Mouse (Mus musculus) lung, adult 2 months (tissue): ENCODE results near the gene Kcnb1.

Experiments
- CTCF ChIP-seq: fragments of 200-500 bp; IDR thresholded peaks from 2 replicates; pipeline ENCODE4 v1.5.1; 2011; ENCODE audit warnings: mild to moderate bottlenecking, low read length, control low read depth; ENCODE audit not compliant: insufficient read depth
- POLR2A ChIP-seq: fragments of 200-500 bp; IDR thresholded peaks from 2 replicates; pipeline ENCODE4 v1.6.1; 2011; ENCODE audit warnings: low read depth, mild to moderate bottlenecking, control low read depth, low read length, borderline replicate concordance; ENCODE audit errors: extremely low read depth

GRCm38 (mm10) chr2:167079535-167080257, 110.3 kb downstream of the Kcnb1 start:
- TF ChIP-seq POLR2A (no peak), CTCF (no peak)
